Mouse (Mus musculus) heart, adult 8-10 months (tissue): ENCODE measurements around the gene Avil. TPM values are rescaled to one million over a fixed set of nuclear protein-coding genes. Genes with fewer than 3 reads are reported as not detected.
A peak's percentile ranks its signal among the peaks of the same experiment; 100 is the strongest.

ENCODE experiments used
- DNase-seq: peaks from one replicate; pipeline ENCODE4 v3.0.0; 2022; ENCODE audit warnings: low spot score
- total RNA-seq, 4 experiments: library from RNA; stranded (reverse); gene quantifications; 2 replicates each; pipeline ENCODE4 v1.2.4; 2022

Avil gene
- total RNA-seq, 4 experiments from 2014 or later: 0.32 to 0.87 (median 0.42) TPM

DNA sequence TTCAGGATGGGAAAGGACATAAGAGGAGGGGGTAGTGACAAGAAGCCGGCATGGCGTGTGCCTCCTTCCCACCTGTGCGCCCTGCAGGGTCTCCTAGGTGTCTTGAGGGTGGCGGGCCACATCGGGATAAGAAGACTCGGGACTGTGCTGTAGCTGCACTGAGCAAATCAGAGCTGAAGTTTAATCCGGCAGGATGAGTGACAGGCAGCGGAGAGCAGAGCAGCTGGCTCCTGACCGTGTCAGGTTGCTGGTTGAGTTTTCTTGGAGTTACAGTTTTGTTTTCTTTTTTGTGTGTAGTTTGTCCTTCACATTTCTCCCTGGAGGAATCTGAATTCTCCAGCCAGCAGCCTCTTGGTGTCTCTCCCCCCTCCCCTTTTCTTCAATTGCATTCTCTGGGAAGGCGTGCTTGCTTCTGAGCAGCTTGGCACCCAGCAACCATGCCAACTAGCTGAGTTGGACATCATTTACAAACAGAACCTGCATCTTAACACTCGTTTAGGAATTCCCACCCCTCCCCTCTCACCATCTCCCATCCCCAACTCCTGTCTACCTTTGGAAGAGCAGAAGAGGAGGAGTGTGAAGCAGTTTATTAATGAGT is 19.5 kb upstream of the Avil start:
- no peak for DNase-seq

DNA sequence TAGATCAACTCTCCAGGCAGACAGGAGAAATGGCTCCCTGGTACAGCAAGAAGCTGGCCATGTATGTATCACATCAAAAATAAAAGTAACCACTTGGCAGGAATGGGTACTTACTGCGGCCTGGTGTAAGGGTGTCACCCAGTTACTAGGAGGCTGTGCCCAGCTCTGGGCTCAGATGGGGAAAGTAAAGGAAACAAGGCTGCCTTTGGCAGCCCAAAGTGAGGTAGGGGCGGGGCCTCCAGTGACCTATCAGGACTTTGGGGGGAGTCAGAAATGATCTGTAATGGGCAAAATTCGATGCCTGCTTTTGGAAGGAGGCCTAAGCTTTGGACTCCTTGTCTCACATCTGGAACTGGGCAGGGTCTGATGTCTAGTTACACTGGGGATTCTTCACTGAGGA is 18.8 kb upstream of the Avil start:
- DNase-seq: no peak

DNA sequence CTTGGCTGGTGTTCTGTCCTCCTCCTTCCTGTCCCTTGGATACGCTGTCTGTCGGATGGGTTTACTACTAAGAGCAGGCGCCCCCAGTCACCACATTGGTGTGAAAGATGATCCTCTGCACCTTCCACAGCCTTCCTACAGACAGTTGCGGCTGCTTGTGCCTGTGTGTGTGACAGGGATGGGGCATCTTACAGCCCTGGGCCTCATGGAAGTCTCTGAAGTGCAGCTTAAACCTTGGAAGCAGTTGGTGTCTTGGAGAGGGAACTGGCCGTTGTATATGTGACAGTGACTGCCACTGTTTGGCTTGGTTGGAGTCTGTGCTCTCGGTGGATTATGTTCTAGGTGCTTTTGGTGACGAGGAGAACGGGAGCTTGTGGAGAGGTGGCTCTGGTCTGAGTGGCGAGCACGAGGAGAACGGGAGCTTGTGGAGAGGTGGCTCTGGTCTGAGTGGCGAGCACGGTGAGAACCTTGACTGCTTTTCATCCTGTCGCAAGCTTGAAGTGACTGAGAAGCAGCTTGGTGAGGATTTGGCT is 17.2 kb upstream of the Avil start:
- no peak for DNase-seq

DNA sequence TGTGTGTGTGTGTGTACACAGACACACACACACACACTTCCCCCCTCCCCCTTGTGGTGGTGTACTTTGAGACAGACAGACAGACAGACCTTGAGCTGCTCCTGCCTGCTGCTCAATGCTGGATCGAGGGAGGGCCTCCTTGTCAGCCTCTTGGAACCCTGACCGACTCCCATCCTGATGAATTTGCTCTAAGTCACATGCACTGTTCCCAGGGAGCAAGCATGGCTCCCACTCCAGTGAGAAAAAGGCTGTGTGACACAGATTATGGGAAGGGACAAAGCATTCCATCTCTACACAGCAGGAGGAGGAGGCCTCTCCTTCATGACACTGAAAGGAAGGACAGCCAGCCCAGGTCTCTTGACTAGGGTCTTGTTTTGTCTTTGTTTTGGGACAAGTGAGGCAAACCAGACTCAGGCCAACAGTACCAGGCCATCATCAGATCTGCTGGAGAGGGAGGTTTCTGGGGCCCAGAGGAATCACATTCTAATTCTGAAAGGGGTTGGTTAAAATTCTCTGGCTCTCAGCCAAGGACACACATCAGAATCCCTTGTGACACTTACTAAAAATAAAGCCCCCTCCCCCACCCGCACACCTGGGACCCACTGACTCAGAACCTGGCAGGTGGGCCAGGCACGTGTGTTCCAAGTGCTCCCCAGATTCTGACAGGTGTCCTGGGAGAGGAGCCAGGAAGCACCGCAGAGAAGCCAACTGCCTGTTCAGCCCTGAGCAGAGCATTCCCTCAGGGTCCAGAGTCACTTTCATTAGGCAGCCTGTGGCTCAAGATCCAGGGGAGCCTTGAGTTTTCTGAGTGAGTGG is 16.1 kb upstream of the Avil start:
- peak; percentile 48 for DNase-seq

DNA sequence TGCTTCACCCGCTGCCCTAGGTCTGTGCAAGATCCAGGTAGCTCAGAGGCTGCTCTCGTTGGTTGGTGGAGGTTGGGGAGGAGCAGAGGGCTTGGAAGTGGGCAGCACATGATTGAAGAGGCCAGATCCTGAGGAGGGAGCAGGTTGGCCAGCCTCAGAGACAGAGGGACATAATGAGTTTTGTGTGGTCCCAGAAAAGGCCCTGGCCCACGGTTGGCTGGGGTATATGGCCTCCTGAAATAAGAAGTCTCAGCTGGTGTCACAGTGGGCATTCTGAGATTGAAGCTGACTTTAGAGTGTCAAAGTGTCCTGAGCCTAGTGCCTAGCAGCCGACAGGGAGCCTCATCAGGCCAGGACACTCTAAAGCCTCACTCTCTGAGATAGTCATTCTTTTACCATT is 15.4 kb upstream of the Avil start:
- DNase-seq: no peak

DNA sequence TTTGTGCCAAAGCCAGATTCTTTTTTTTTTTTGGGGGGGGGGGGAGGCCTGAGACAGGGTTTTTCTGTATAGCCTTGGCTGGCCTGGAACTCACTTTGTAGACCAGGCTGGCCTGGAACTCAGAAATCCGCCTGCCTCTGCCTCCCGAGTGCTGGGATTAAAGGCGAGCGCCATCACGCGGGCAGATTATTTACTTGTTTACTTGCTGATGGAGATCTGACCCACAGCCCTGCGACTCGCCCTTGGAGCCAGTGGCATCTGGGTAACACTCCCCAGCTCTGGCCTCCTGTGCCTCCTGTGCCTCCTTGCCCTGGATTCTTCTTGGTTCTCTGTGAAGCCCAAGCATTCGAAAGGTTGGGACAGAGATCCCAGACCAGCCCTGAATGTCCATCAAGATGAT is 14.9 kb upstream of the Avil start:
- DNase-seq: no peak

DNA sequence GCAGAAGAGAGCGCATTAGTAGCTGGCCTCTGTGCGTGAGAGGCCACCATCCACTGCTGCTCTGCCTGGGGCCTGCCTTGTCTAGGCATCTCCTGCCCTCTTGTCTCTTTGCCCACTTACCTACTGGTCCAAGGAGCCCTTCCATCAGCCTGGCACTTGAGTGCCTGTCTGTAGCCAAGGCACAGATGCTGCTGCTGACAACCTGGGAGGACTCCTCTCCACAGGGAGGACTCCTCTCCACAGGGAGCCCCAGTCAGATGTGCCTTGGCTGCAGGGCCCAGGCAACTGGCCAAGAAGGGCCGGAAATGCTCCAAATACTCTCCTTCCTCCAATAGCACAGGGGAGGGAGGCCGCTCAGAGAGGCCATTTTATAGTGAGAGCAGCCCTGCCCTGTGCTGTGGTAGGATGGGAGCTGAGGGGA is 14.0 kb upstream of the Avil start:
- DNase-seq: peak; percentile 93

DNA sequence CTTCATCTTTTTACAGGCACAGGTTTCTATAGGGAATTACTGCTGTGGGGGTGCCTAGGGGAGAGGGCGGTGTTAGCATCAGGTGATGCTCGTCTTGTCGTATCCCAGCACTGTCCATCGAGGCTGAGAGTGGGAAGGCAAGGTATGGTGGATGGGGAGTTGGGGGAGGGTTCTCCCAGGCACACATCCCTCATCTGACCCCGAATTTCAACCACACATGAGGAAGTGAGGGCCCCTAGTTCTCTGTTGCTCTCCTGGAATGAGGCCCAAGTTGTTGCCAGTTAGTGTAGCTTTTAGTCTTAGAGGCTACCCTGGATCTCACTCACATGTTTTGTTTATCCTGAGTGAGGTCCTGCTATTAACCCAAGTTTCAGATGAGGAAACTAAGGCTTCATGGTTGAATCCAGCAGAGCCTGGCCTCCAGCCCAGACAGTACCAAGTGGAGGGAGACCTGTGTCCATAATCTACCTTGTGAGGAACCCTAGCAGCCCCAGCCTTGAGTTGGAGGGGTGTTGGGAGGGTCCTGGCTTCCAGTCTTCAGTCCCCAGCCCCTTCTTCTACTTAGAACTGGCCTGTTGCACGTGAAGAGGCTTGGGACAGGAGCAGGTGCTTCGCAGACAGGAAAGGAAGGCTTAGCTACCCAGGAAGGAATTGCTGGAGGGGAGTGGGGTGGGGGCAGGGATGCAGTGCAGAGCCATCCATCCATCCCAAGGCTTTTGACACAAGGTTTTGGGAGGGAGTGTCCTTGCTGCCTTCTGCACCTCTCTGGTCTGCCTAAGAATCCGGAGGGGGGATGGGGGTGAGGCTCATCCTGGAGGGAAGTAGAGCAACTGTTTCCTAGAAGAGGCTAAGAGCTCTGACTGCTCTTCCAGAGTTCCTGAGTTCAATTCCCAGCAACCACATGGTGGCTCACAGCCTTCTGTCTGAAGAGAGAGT is 13.1 kb upstream of the Avil start:
- DNase-seq: no peak

DNA sequence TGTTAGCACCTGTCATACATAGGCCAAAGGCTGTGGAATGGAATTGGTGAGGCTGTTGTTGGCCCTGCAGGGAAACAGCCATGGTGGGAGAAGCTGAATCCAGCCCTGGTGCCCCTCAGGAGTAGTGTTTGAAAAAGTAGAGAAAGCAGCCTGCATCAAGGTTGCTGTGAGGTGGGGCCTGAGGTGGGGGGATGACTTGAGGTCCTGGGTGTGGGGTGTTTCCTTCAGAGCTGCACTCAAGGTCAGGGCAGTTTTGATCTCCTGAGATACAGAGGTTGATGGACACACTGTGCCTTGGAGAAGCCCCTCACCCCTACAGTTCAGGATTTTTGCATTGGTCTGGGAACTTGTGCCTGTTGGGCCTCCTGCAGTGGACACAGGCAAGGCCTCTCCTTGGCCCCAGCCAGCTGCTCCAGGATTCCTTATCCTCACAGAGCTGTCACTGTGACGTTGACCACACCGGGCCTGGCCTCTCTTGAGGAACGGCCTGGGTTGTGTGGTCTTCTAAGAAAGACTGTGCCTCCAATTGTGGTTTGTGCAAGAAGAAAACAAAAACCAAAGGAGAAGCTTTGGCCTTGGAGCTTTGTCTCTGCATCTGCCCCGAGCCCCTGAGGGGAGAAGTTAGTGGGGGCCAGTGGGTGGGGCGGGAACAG is 11.9 kb upstream of the Avil start:
- DNase-seq: no peak

DNA sequence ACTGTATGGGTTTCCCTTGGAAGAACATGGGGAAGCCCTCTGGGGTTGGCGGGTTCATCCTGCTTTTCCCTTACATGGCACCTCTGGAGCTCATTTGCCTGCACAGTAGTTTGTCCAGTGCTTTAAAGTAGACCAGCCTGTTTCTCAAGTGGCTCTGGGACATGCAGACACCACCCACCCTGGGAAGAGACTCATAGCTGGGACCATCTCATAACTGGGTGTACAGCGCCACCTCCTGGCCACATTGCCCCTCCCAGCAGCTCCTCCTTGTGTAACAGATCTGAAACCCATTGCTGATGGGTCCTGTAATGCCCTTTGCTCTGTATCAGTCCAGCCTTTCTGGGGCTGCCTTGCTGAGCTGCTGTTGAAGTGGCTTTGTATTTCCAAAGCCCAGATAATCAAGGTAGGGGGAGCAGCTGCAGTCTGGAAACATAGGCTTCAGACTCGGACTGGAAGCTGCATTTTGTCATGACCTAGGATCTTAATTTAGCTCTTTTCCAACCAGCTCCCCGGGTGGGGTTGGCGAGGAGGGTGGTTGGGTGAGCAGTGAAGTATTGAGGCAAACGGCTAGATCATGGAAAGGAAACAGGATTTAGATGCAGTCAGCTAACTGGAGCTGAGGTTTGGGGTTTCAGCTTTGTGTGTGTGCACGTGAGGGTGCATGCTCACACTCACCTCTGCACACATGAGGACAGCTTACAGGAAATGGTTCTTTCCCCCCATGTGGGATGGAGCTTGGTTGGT is 10.0 kb upstream of the Avil start:
- peak; percentile 87 for DNase-seq

DNA sequence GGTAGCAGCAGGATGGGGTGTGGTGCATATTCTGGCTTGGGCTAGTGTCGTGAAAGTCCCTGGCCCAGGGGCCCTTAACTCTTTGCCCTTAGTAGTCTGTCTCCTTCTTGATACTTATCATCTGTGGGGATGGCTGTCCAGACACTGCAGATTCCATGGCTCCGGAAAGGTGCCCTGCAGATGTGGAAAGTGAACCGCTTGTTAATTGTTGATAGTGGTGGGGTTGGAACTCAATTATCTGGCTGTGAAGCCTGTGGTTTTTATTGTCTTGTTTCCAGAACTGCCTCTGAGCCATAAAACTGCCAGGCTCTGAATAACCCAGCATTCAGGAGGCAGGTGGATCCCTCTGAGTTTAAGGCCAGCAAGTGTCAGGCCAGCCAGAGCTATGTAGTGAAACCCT is 8.8 kb upstream of the Avil start:
- no peak for DNase-seq

DNA sequence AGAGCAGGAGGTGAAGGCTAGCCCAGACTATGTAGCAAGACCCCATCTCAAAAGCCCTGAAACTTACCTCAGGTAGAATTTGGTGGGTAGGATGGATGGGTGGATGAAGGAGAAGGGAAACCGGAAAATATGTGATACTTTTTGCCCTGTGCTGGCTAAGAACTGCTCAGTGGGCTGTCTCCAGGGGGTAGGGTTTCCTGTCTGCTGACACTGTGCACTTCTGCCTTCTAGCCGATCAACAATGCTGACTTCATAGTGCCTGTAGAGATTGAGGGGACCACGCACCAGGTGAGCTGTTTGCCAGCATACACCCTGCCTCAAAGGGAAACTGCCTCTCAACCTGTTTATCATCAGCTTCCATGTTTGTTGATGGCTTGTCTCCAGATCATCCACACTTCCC is 6.9 kb upstream of the Avil start:
- DNase-seq: no peak

DNA sequence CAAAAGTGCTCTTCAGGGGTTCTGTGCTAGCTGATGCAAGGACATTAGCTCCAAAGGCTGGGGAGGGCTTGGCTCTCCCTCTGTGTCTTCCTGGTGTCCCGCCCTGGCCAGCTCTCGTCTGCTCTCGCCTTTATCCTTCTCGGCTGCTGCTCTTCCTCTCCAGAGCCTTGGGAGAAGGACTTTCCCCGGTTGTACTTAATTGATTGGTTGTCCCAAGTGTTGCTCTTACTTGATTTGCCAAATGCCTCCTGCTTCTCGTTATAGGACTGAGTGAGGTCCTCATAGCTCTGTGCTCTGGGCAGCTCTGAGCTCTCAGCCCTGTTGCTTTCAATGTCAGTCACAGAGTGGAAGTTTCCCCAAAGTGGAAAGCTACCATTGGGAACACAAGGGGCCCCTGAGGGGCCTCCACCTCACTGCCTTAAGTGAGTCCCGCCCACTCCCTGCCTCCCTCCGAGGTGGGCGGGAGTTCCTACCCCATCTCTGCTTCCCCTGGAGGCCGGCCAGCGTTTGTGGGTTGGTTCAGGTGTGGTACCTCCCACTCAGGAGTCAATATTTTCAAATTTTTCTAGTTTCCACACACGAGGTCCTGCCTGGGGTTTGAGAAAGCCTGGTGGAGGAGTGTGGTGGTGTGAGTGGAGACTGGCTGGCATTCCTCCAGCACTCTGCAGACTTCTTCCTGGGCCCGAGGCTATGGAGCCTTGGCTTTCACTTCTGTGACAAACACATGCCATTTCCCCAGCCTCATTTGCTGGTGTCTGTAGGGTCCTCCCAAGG is 3.0 kb upstream of the Avil start:
- DNase-seq: no peak

DNA sequence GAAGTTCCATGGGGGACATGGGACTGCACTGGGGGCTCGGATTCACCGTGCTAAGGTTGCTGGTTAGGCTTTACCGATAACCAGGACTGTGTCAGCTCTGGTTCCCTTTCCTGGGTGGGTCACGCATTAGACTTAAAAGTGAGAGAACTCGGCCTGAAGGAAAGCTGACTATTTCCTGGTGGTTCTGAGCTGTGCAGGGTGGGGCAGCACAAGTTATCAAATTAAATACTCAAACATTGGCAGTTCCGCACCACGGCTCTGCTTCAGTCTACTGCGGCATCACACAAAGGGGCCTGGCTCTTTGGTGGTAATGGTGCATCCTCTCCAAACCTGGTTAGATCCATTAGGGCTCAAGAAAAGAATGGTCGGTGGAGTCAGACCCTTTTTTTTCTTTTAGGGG is 788 bp downstream of the Avil start:
- no peak for DNase-seq

DNA sequence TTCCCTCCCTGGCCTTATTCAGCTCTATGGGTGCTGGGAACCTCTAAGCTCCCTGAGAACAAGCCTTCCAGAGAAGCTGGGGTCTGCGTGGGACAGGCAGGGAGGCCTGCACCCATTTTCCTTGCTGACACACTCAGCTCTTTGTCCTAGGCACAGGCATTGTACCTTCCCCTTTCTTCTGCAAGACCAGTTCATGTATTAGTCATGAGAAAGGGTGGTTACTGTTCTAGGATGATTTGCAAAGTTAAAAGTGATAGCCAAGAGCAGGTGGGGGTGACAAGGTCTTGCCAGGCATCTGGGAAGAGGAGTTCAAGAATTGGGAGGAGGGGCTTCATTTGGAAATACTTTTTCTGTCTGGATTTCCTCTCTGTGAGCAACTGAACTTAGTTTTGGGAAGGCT is 1.5 kb downstream of the Avil start:
- DNase-seq: no peak

DNA sequence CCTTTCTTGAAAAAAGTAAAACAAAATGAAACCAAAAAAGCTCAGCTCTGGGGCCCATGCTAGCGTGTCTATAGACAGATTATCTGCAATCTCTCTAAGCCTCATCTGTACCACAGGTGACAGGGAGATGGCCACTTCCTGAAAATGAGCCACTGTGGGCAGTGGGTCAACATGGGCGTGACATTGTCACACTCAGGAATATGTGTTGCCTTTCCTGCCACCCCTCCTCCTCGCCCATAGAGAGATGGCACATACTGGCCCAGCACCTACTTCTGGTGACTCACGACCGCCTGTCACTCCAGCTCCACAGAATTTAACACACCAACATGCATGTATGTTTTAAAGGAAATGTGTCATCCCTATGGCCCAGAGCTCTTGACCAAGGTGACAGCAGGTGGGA is 2.3 kb downstream of the Avil start:
- no peak for DNase-seq

DNA sequence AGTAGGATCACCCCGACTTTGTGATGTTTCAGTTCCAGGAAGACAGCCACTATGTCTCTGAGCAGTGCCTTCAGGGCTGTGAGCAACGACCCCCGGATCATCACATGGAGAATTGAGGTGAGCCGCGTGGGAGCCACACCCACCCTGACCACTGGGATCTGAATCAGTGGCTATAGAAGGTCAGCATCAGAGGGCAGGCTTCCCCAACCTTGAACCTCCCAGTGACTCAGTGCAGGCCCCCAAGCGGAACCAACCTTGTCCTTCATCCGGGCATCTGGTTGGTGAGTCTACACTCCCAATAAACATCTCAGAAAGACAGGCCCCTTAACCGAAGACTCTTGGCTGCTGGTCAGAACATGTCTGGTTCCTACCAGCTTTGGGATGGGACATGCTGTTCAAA is 2.8 kb downstream of the Avil start:
- no peak for DNase-seq

DNA sequence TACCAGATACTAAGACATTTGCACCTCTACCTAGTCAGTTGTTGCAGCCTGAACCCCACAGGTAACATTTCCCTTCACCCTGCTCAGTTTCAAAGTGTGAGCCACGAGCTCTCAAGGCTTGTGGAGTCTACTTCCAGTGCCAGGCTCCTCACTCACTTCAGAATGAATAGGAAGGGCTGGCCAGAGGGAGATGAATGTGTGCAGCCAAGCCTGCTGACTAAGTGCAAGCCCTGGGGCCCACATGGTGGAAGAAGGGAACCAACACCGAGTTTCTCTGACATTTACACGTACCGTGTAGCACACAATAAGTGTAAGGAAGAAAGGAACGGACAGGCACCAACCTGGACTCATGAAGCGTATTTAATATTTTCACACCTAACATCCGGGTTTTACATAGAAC is 3.3 kb downstream of the Avil start:
- no peak for DNase-seq

DNA sequence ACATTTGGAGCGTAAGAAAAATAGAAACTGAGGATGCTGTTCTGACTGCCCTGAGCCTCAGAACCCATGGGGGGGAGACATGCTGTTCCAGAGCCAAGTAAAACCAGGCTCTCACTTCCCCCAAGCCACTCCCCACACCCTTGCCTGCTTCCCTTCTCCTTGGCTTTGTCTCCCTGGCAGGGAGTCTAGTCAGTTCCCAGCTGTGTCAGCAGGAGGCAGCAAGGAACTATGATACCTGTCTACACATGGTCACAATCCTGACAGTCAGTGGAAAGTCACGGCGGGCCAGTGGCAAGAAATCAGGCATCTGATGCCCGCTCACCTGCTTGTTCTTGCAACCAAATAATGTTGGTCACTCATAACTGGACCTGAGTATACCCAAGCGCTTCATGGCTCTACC is 16.0 kb downstream of the Avil start:
- no peak for DNase-seq

DNA sequence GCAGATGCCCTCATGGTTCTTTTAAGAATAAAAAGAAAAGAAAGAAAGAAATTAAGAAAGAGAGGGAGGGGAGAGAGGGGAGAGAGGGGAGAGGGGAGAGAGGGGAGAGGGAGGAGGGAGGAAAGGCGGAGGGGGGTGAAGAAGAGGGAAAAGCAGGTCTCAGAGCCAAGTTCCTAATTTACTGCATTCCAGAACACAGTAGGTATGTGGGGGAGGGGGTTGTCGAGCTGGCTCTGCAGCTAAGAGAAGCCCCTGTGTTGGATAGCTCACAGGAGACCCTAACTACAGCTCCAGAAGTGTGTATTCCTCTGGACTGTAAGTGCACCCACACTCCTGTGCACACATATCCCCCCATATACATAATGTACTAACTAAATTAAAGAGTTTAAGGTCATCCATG is 16.6 kb downstream of the Avil start:
- no peak for DNase-seq
